Comparison of ENCODE assay signal across 16 mouse cellular contexts in genomic region chr10:28097637-28098036, GRCm38 (mm10). TPM values are rescaled to one million over a fixed set of nuclear protein-coding genes. Genes with fewer than 3 reads are reported as not detected.
A peak's percentile ranks its signal among the peaks of the same experiment; 100 is the strongest.
DNase-seq lines count a peak whose midpoint lies in the region; ATAC-seq and TF ChIP-seq lines count a peak whose summit lies in the region.
"Had no signal": no experiment of that assay in that cellular context is flagged by ENCODE, and none has a peak within 500 bp of the region (broad histone marks: within the 10 kb centered on the region; RNA-seq: fewer than 3 reads in every experiment).

No protein-coding gene starts in this region.

- H3K36me3 ChIP-seq in forebrain, postnatal 0 days (ENCODE audit: insufficient read depth): no peaks in the 10 kb centered on the region
- H3K36me3 ChIP-seq in forebrain, embryonic 14.5 days (ENCODE audit: control insufficient read depth, insufficient read depth, low read length): no peaks in the 10 kb centered on the region
- H3K36me3 ChIP-seq in lung, embryonic 16.5 days (ENCODE audit: control insufficient read depth, insufficient read depth, low read length): no peaks in the 10 kb centered on the region
- H3K36me3 ChIP-seq: hindbrain, embryonic 13.5 days; midbrain, embryonic 13.5 days; neural tube, embryonic 13.5 days had no signal

- H3K4me2 ChIP-seq in forebrain, postnatal 0 days (ENCODE audit: low read depth): no peak overlapping the region
- no peak overlapping the region for H3K4me2 ChIP-seq in forebrain, embryonic 14.5 days (ENCODE audit: low read length)
- peak overlapping the region; percentile 43 for H3K4me2 ChIP-seq in lung, embryonic 16.5 days (ENCODE audit: low read depth, low read length)
- H3K4me2 ChIP-seq: hindbrain, embryonic 13.5 days; midbrain, embryonic 13.5 days; neural tube, embryonic 13.5 days had no signal

- DNase-seq in forebrain, postnatal 0 days: peak; percentile 21
- no peak for DNase-seq in forebrain, embryonic 14.5 days (ENCODE audit: low spot score)
- peak; percentile 5 for DNase-seq in layer of hippocampus, adult 9-11 months
- DNase-seq in layer of hippocampus, adult 18-20 months (ENCODE audit: low spot score in 2 of 2): no peak
- peak; percentile 41 for DNase-seq in brain, embryonic 14.5 days (ENCODE audit: low read depth)
- DNase-seq in spleen, postnatal 4 days (ENCODE audit: low spot score in 2 of 2): no peak
- DNase-seq in cerebellum, adult 2 months: no peak
- DNase-seq: adrenal gland, postnatal 10 days; B cell, adult 2 months; gastrocnemius, postnatal 25 days; liver, postnatal 0 days; thymus, postnatal 25 days had no signal

- TF ChIP-seq CTCF in forebrain, postnatal 0 days (IDR thresholded peaks at IDR 0.05; ENCODE audit: low read depth): no peak
- no peak for TF ChIP-seq CTCF in brain, embryonic 14.5 days (IDR thresholded peaks at IDR 0.05; ENCODE audit: borderline replicate concordance, extremely low read depth, insufficient read depth, insufficient read length)
- no peak for TF ChIP-seq CTCF in cerebellum, adult 2 months (IDR thresholded peaks at IDR 0.05; ENCODE audit: borderline replicate concordance, insufficient read depth, low read depth, low read length)

- H3K4me3 ChIP-seq in forebrain, postnatal 0 days (ENCODE audit: low read depth, low read length): no peak overlapping the region
- no peak overlapping the region for H3K4me3 ChIP-seq in forebrain, embryonic 14.5 days (ENCODE audit: low read depth, low read length)
- no peak overlapping the region for H3K4me3 ChIP-seq in lung, embryonic 16.5 days (ENCODE audit: low read length)
- no peak overlapping the region for H3K4me3 ChIP-seq in cerebellum, adult 2 months (replicated peaks; ENCODE audit: insufficient read depth, low read depth, low read length)
- H3K4me3 ChIP-seq: hindbrain, embryonic 13.5 days; midbrain, embryonic 13.5 days; neural tube, embryonic 13.5 days had no signal

- H3K9me3 ChIP-seq in forebrain, postnatal 0 days (ENCODE audit: low read length): no peaks in the 10 kb centered on the region
- no peaks in the 10 kb centered on the region for H3K9me3 ChIP-seq in forebrain, embryonic 14.5 days (replicated peaks; ENCODE audit: control insufficient read depth, low read length)
- H3K9me3 ChIP-seq in lung, embryonic 16.5 days (ENCODE audit: control insufficient read depth, low read length): no peaks in the 10 kb centered on the region
- H3K9me3 ChIP-seq: hindbrain, embryonic 13.5 days; midbrain, embryonic 13.5 days; neural tube, embryonic 13.5 days had no signal

- H3K27me3 ChIP-seq in forebrain, postnatal 0 days (ENCODE audit: insufficient read depth, low read length): no peaks in the 10 kb centered on the region
- H3K27me3 ChIP-seq in forebrain, embryonic 14.5 days (replicated peaks; ENCODE audit: control insufficient read depth, insufficient read depth, low read length): no peaks in the 10 kb centered on the region
- no peaks in the 10 kb centered on the region for H3K27me3 ChIP-seq in lung, embryonic 16.5 days (ENCODE audit: control insufficient read depth, insufficient read depth, low read depth, low read length)
- no peaks in the 10 kb centered on the region for H3K27me3 ChIP-seq in cerebellum, adult 2 months (ENCODE audit: control insufficient read depth, insufficient read depth, low read length)
- H3K27me3 ChIP-seq: hindbrain, embryonic 13.5 days; midbrain, embryonic 13.5 days; neural tube, embryonic 13.5 days had no signal

- H3K9ac ChIP-seq in forebrain, postnatal 0 days: no peak overlapping the region
- no peak overlapping the region for H3K9ac ChIP-seq in forebrain, embryonic 14.5 days (ENCODE audit: low read length)
- H3K9ac ChIP-seq in lung, embryonic 16.5 days (ENCODE audit: low read length): no peak overlapping the region
- H3K9ac ChIP-seq: hindbrain, embryonic 13.5 days; liver, postnatal 0 days; midbrain, embryonic 13.5 days; neural tube, embryonic 13.5 days had no signal

- H3K4me1 ChIP-seq in forebrain, postnatal 0 days (ENCODE audit: insufficient read depth): 0 out of 2 replicates have a peak, but pooled peaks cover 7% of the 10 kb centered on the region
- no peaks in the 10 kb centered on the region for H3K4me1 ChIP-seq in forebrain, embryonic 14.5 days (ENCODE audit: control insufficient read depth, insufficient read depth, low read length)
- H3K4me1 ChIP-seq in lung, embryonic 16.5 days (replicated peaks; ENCODE audit: control insufficient read depth, insufficient read depth, low read length): peaks cover 12% of the 10 kb centered on the region
- 0 out of 2 replicates have a peak, but pooled peaks cover 3% of the 10 kb centered on the region for H3K4me1 ChIP-seq in cerebellum, adult 2 months (ENCODE audit: control insufficient read depth, insufficient read depth, low read length)
- H3K4me1 ChIP-seq: hindbrain, embryonic 13.5 days; midbrain, embryonic 13.5 days had no signal

- no peak for TF ChIP-seq POLR2A in brain, embryonic 14.5 days (IDR thresholded peaks at IDR 0.05; ENCODE audit: borderline replicate concordance, extremely low read depth, insufficient read depth, insufficient read length, poor library complexity, severe bottlenecking)
- TF ChIP-seq POLR2A in cerebellum, adult 2 months (IDR thresholded peaks at IDR 0.05; ENCODE audit: borderline replicate concordance, insufficient read depth, low read length): no peak

- 31% methylated on average over 7 of the region's 7 CpGs for WGBS in forebrain, postnatal 0 days
- WGBS in forebrain, embryonic 14.5 days: 59% methylated on average over 7 of the region's 7 CpGs
- 7% methylated on average over 7 of the region's 7 CpGs for WGBS in lung, embryonic 16.5 days
- 28% methylated on average over 7 of the region's 7 CpGs for WGBS in cerebellum, adult 2 months

- H3K27ac ChIP-seq in forebrain, postnatal 0 days (ENCODE audit: low read depth, low read length): no peak overlapping the region
- no peak overlapping the region for H3K27ac ChIP-seq in forebrain, embryonic 14.5 days (ENCODE audit: low read depth, low read length)
- no peak overlapping the region for H3K27ac ChIP-seq in lung, embryonic 16.5 days (ENCODE audit: low read length)
- no peak overlapping the region for H3K27ac ChIP-seq in cerebellum, adult 2 months (ENCODE audit: insufficient read depth, low read length)
- H3K27ac ChIP-seq: hindbrain, embryonic 13.5 days; midbrain, embryonic 13.5 days; neural tube, embryonic 13.5 days had no signal

- peak; percentile 55; the same call in 1 of the 2 replicates for ATAC-seq in forebrain, postnatal 0 days
- ATAC-seq in forebrain, embryonic 14.5 days: no peak
- peak; percentile 85 for ATAC-seq in lung, embryonic 16.5 days (ENCODE audit: low read depth)
- ATAC-seq: liver, postnatal 0 days; midbrain, embryonic 13.5 days had no signal

RNA-seq across cellular contexts. Expression of gene Ptprk, which starts 23.0 kb away (rescaled TPM):
- total RNA-seq in forebrain, postnatal 0 days (2014; rRNA removed): 66.8 and 96.9 TPM in 2 replicates
- 27.1 and 43.0 TPM in 2 replicates for polyA plus RNA-seq in forebrain, postnatal 0 days (2015; fragmentation: Nextera tagmentation; extraction: Ambion mirVana)
- 14.7 and 20.3 TPM in 2 replicates for polyA plus RNA-seq in forebrain, embryonic 14.5 days (2014; fragmentation: Nextera tagmentation; extraction: Ambion mirVana)
- 10 to 100 TPM; 46.8 to 50.1 TPM for total RNA-seq in layer of hippocampus, adult 18-20 months (2021)
- 19.3 and 30.8 TPM in 2 replicates for polyA plus RNA-seq in brain, embryonic 14.5 days (2012; rRNA removed)
- 44.6 and 50.2 TPM in 2 replicates for polyA plus RNA-seq in lung, embryonic 16.5 days (2015; fragmentation: Nextera tagmentation; extraction: Ambion mirVana)
- 17.7 and 19.5 TPM in 2 replicates for polyA plus RNA-seq in cerebellum, adult 2 months (2012; rRNA removed)

Comparison
In these comparisons a context has a peak if more than half of its experiments do, and no peak if none do; other contexts are left out.
1. DNase-seq: peak in forebrain, postnatal 0 days (single experiment), layer of hippocampus, adult 9-11 months (single experiment) and brain, embryonic 14.5 days (single experiment); none in forebrain, embryonic 14.5 days (single experiment), layer of hippocampus, adult 18-20 months (0 of 2), spleen, postnatal 4 days (0 of 2) and cerebellum, adult 2 months (0 of 2).